Mouse (Mus musculus) gastrocnemius, postnatal 10 days (tissue): ENCODE data around the gene Dnajb13. TPM values are rescaled to one million over a fixed set of nuclear protein-coding genes. Genes with fewer than 3 reads are reported as not detected.

ENCODE experiments used
- DNase-seq: peaks from one replicate; pipeline ENCODE4 v3.0.0; 2021; ENCODE audit warnings: mixed read lengths
- long read RNA-seq, 2 experiments: library from polyadenylated mRNA; stranded (forward); transcript quantifications; one replicate each; pipeline ENCODE4 v2.0.0; 2021
- total RNA-seq, 2 experiments: library from RNA; stranded (reverse); gene quantifications; 2 replicates each; pipeline ENCODE4 v1.2.3; 2021

Gene Dnajb13
- total RNA-seq: not detected
- long read RNA-seq, experiment 1: 0 reads
- long read RNA-seq, experiment 2: 0 reads

GRCm38 (mm10) chr7:100514573-100514972 lies at the start of gene Dnajb13:
Gene Dnajb13, minus strand, starts transcription at chr7:100514960.
- DNase-seq: no peak

- no peak for DNase-seq
Measured at GRCm38 (mm10) chr7:100561861-100562587, 47.3 kb upstream of the Dnajb13 start.

GRCm38 (mm10) chr7:100559331-100559730 lies 44.6 kb upstream of the Dnajb13 start:
- no peak for DNase-seq

GRCm38 (mm10) chr7:100557241-100557640 lies 42.5 kb upstream of the Dnajb13 start:
- DNase-seq: no peak

GRCm38 (mm10) chr7:100555431-100555951 lies 40.7 kb upstream of the Dnajb13 start:
- DNase-seq: peak; percentile 26

- no peak for DNase-seq
Measured at GRCm38 (mm10) chr7:100554939-100555338, 40.2 kb upstream of the Dnajb13 start.

- peak; percentile 19 for DNase-seq
Measured at GRCm38 (mm10) chr7:100550338-100551007, 35.7 kb upstream of the Dnajb13 start.

- DNase-seq: no peak
Measured at GRCm38 (mm10) chr7:100549796-100550195, 35.0 kb upstream of the Dnajb13 start.

GRCm38 (mm10) chr7:100547631-100548030 lies 32.9 kb upstream of the Dnajb13 start:
- no peak for DNase-seq

- DNase-seq: no peak
Measured at GRCm38 (mm10) chr7:100544437-100544836, 29.7 kb upstream of the Dnajb13 start.

- no peak for DNase-seq
Measured at GRCm38 (mm10) chr7:100539516-100539915, 24.8 kb upstream of the Dnajb13 start.

- no peak for DNase-seq
Measured at GRCm38 (mm10) chr7:100537519-100537902, 22.8 kb upstream of the Dnajb13 start.

- peak; percentile 76 for DNase-seq
Measured at GRCm38 (mm10) chr7:100536804-100537518, 22.2 kb upstream of the Dnajb13 start, which contains the start of gene Coa4. Gene Coa4, plus strand, starts transcription at chr7:100537071.

- no peak for DNase-seq
Measured at GRCm38 (mm10) chr7:100535831-100536230, 21.1 kb upstream of the Dnajb13 start.

GRCm38 (mm10) chr7:100534216-100534615 lies 19.5 kb upstream of the Dnajb13 start:
- no peak for DNase-seq

GRCm38 (mm10) chr7:100533503-100533902 lies 18.7 kb upstream of the Dnajb13 start:
- DNase-seq: no peak

GRCm38 (mm10) chr7:100530766-100531165 lies 16.0 kb upstream of the Dnajb13 start:
- DNase-seq: no peak

GRCm38 (mm10) chr7:100524669-100525068 lies 9.9 kb upstream of the Dnajb13 start:
- no peak for DNase-seq

- DNase-seq: no peak
Measured at GRCm38 (mm10) chr7:100522222-100522621, 7.5 kb upstream of the Dnajb13 start.

- peak; percentile 91 for DNase-seq
Measured at GRCm38 (mm10) chr7:100520663-100521285, 6.0 kb upstream of the Dnajb13 start.

- DNase-seq: no peak
Measured at GRCm38 (mm10) chr7:100520204-100520603, 5.4 kb upstream of the Dnajb13 start.

GRCm38 (mm10) chr7:100511602-100512001 lies 3.2 kb downstream of the Dnajb13 start:
- no peak for DNase-seq
